Mouse (Mus musculus) urinary bladder, postnatal 36 days (tissue): ENCODE data around the gene Eci2.
"Not testable (repeated sequence)": the region's sequence is repeated elsewhere in the genome, so short reads cannot be mapped to it uniquely, and the experiment has no call there.

ENCODE experiments used
- DNase-seq, 2 experiments: peaks; one replicate each; pipeline ENCODE4 v3.0.0; 2022; ENCODE audit warnings: low spot score in 2 of 2, mixed read lengths in 1 of 2

Eci2 gene

DNA sequence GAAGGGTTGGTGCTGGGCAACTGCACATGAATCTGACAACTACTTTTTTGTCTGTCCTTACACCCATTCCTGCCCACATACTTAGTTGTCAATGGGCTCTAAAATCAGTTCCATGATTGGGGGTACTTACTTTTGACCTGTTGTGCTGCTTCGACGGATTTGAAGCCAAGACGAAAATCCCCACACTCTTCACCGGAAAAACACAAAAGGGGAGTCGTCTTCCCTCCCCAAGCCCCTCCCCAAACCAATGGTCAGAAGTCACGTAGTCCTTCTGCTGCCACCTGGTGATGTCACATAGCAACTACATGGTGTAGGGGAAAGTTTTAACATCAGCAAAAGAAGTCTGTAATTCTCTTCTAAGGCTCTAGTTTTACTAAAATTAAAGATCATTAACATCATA is at the start of gene Eci2:
Gene Eci2, minus strand, starts transcription at position 218 of the 400 bp plus-strand sequence.
- DNase-seq, result peak; percentile 6 to 30

DNA sequence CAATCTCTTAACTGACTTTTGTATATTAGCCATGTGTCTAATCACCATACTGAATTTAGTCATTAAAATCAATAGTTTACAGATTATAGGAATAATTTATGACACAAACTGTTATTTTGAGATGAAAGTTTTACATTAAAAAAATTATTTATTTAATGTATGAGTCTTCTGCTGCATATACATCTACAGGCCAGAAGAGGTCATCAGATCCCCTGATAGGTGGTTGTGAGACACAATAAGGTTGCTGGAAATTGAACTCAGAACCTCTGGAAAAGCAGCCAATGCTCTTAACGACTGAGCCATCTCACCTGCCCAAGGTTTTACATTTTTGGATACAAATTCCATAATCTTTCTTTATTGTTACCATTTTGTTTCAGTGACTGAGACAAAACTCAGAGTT is 48.0 kb upstream of the Eci2 start:
- DNase-seq, result no peak

DNA sequence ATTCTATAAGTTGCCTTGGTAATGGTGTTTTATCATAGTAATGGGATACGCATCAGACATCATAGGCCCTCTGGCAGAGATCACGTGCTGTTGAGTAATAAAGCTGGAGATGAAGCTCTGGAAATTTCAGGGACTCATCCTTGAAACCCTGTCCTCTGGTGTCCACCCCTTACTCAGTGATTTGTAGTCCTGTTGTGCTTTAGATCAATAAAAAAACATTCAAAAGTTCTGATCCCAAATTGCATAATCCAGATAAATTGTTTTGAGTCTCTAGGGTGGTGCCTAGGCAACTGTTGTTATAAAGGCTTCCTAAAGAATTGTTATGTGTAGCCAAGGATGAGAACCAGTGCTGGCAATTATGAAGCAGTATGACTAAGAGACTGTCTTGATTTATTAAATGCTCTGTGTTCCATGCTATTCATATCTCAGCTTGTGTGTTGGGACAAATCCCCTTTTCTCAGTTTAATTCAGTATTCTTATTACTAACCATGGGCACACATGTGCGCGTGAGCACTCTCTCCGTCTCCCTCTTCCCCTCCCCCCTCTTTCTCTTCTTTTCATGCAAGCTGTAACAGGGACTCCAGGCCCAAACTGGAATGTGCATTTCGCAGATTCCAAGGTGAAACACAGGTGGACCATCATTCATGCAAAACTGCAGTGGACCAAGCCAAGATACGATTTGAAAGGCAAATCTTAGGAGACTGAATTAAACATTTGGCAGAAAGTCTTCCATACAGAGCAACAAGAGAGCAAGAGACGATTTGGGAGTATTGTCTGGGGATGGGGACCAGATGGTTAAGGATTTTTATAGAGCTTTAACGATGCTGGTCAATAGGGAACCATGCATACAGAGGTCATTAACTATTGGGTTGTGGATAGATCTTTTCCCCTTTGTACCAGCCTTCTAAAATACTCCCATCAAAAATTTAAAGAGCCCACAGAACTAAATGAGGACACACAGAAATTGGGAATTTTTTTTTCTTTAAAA is 43.9 kb upstream of the Eci2 start:
- DNase-seq, result no peak

DNA sequence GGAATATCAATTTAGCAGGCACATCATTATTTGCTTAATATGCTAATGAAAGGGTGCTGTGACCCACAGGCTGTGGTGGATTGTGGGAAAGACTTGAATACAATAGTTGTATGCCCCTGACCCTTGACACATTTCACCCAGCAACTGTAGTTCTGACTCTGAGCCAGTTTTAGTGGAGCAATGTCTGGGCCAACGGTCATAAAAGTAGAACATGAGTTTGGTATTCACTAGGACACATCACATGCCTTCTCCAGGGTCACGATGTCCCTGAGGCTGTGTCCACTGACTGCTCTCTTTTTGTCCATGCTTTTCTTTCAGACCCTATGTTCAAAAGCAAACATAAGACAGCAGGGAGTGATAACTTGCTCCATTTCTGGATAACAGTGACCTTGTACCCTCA is 40.2 kb upstream of the Eci2 start:
- DNase-seq, result peak in 1 of 2 experiments; percentile 28

DNA sequence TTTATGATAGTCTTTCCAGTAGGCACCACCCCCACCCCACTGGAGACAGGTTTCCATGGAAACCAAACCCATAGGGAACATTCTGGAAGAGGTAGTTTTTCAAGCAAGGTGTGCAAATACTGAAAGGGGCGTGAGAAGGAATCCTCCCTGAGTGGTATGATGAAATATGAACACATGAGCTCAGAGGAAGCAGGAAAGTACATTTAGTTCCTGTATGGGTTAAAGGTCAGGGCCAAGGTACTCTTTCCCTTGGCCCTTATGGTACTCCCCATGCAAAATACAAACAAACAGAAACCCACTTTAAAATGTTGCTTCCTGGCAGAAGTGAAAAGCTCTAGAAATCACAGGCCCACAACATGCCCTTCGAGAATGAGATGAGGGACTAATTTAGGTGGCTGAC is 39.1 kb upstream of the Eci2 start:
- DNase-seq, result no peak

DNA sequence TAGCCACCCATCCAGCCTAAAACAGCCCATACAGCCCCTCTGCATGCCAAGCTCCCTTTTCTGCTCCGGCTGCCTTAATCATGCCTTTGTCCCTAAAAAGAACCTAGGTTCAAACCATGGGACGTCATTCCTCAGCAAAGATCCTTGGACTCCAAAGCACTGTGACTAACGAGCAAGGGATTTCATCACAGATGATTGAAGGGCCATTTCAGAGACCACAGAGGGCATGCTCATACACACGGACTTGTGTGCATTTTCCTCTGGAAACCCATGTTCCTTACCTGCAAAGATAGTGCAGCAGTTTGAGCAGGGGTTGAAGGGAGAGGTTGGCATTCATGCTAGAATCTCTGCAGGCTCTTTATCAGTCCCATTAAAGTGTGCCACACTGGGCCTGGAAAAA is 37.5 kb upstream of the Eci2 start:
- no peak for DNase-seq

DNA sequence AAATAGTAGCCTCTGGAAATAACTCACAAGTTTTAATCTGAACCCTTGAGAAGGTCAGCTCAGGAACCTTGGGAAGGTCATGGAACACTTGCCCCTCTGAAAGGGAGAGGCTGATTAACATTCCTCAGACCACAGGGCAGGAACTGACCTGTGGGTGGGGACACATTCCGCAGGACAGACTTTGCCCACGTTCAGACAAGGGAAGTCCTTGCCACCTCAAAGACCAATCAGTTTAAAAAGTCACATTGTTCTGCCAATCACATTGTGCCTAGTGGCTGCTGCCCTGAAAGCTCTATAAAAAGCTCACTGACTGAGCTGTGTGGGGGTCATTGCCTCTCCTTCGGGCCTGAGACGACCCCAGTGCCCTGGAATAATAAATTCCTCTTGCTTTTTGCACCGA is 31.2 kb upstream of the Eci2 start:
- DNase-seq, result no peak

DNA sequence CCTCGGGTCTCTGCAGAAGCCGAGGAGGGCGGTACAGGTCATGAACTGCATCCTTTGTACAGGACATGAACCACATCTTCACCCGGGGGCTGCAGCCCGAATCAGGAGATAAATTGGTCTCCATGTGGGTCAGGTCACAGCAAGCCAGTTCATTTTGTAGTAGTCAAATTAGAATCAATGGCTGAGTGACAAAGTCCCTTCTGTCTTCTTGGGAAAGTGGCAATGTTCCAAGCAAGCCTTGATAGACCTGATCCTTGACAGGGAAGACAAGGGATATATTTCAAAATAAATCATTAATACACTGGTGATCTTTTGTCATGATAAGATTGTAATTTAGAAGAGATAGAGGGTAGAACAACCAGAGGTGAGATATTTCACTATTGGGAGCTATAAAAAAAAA is 9.6 kb upstream of the Eci2 start:
- no peak for DNase-seq

DNA sequence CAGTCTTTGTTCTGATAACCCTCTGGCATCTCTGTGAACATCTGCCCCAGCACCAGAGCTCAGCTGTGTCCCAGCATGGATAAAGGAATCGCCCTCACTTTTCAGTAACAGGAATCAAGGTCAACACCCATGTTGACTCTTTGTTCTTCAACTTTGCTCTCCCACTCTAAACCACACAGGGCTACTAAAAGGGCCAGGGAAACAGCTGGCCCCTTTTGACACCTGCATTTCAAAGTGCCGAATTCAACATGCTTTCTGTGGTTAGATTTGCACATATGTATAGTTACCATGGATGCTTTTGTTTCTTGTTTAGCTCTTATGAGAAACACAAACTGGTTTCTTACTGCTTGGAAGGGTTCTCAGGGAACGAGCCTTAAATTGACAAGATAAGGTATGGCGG is 8.8 kb upstream of the Eci2 start:
- DNase-seq, result no peak

DNA sequence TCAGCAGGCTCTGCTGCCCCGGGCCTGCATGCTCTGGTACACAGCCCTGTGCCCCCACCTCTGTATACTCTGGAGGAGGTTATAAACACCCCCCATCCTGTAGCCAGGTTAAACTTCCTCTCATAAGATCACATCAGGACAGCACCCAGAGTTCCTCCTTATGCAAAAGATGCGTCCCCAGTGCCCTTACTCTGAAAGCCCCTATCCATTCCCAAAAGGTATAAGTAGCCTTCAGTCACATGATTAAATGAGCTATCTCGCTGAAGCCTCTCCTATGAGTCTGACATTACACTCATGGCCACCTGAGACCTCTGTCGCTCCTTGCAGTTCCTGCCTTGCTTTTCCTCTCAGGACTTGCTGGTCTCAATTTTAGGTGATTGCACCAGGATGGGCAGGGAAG is 6.7 kb upstream of the Eci2 start:
- no peak for DNase-seq

DNA sequence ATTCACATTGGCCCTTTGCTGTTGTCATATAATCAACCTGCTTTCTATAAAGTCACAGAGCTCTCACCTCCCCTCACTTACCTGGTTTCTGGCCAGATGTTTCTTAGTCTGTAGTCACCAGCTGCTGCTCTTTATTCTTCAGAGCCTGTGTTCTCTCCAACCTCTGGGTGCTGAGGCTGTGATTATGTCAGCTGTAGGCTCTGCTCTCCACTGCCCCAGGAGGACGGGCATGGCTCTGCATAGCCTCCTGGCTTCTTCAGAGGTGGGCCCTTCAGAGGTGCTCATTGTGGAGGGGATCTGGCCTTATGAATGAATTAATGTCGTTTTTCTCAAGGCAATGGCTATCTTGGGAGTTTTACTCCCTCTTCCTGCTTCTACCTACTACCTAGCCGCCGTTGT is 4.8 kb upstream of the Eci2 start:
- no peak for DNase-seq

DNA sequence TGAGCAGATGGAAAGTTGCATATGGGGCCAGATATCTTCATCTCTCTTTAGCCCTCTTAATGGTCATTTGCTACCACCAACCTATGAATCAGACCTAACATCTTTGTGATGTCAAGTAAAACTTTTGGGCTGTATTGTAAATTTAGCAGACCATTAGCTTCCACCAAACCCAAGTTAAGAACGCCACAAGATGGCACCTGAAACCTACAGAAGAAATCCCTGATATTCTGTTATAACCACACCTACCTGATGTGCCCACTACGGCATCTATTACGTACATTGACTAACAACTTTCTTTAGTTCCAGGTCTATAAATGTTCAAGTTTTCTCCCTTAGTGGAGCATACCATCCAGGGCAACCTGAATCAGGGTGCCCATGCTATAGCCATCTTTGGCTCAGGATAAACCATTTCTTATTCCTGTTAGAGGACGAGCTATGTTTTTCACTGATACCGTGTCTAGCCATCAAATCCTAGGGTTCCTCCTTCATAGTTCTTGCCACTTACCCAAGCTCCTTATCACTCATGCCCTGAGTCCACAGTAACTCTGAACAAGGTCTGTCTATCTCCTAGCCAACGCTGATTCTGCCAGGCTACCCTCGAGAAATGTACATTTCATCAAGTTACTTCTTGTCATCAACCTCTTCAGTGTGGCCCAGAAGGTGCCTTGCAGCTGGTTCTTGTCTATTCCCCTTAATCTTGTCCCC is 4.2 kb upstream of the Eci2 start:
- DNase-seq, result no peak

DNA sequence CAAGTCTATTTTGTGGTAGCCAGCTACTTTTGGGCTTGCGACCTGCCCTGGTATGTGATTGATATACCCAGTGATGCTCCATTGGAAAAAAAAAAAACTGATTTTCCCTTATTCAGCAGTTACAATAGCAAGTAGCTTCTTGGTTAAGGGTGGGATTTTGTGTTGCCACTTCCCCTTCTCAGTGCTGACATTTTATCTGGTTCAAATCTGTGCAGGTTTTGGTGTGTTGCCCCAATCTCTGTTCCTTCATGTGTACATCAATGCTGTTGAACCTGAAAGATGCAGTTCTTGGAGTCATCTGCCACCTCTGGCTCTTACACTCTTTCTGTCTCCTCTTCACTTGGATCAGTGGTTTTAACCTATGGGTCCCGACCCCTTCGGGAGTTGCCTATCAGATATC is 1.5 kb upstream of the Eci2 start:
- DNase-seq, result no peak

DNA sequence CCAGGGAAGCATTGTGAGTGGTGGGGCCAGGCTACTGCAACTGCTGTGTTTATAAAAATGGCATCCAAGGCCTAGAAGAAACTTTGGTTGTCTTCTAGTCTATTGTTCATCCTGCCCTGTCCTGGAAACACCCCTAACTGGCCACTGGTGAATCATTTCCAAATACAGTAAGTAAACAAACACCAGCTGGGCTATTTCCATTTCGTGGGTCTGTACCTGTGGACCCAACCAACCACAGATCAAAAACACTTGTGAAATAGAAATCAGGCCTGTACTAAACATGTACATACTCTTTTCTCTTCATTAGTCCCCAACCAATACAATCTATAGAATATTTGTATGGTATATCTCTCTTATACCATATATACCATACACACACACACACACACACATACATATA is 3.5 kb downstream of the Eci2 start:
- DNase-seq, result not testable (repeated sequence)

DNA sequence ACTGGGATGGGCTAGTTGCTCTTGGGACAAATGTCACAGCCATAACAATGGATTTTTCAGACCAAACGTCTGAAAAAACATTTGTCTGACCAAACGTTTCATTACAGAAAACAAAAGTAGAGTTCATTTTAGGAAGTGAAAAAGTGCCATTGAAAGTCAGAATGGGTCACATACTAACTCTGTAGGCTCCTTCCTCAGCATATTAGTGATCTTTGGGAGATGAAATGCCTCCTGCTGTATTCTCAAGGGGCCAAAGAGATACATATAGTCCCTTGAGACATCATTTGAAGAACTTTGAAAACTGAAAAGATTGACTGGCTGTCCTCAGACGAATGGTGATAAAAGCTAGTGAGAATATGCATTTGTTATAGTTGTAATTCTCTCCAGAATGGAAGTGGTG is 6.5 kb downstream of the Eci2 start:
- no peak for DNase-seq

DNA sequence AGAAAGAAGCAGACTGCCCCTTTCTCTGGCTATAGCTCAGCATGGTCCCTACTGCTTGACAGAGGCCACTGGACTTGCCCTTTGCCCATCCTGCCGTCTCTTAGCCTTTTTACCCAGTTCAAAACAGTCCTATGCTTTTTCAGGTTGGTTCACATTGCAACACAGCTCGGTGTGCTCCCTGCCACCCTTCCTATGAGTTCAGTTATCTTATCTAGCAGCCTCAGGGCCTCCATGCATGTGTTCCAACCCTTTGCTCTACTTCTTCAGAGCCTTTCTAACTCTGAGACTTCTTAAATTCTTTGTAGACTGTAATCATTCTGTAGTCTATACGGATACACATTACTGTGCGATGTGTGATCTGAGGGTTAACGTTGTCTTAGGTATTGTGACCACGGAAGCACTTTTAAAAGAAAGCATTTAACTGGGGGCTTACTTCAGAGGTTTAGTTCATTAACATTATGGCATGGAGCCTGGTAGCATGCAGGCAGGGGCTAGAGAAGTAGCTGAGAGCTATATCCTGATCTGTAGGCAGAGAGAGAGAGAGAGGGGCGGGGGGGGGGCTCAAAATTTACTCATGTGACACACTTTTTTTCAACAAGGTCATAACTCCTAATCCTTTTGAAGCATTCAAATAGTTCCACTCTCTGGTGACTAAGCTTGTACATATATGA is 7.9 kb downstream of the Eci2 start:
- DNase-seq, result no peak

DNA sequence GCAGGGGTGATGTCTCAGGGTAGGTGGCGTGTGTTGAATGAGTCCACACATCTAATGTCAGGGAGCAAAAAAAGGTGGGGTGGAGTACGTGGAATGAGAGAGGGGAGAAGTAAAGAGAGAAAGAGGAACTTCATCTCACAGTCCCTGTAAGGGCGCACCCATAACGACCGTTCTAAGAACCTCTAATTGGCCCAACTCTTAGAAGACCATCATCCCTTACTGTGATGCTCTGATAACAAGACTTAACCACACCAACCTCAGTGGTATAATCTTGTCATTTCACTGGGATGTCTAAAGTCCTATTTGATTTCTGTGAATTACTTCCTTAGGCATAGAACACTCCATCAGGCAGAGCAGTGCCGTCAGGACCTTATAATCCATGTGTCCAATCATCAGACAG is 9.5 kb downstream of the Eci2 start:
- no peak for DNase-seq

DNA sequence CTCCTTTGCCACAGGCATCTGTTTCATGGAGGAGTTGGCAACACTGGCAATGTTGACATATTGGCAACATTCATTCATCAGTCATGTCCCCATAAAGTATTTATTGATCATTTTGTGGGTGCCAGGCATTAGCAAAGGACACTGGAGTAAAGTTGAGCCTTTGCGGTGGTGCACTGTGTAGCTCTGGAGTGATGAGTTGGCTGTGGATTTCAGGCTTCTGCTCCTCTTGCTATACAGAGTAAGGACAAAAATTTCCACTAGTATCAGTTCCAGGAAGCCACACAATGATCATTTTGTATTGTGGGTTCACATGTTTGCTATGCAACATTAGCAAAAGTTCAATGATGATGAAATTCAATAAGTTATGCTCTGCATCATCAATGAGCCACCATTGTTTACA is 10.8 kb downstream of the Eci2 start:
- DNase-seq, result no peak

DNA sequence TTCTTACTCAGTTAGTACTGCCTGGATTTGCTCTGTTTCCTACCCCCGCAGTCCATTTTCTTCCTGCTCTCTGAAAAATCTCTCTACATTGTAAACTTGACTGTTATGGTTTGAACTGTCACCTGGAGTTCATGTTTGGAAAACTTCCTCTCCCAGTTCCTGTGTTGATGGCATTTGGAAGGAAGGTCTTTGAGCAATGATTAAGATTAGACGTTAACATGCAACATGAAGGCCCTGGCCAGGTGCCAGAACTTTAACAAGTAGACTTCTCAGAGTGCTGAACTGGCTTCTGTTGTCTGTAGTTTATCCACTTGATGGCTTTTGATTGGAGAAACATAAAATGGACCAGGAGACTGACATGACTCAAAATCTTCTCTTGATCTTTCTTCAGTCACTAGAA is 31.0 kb downstream of the Eci2 start:
- no peak for DNase-seq

DNA sequence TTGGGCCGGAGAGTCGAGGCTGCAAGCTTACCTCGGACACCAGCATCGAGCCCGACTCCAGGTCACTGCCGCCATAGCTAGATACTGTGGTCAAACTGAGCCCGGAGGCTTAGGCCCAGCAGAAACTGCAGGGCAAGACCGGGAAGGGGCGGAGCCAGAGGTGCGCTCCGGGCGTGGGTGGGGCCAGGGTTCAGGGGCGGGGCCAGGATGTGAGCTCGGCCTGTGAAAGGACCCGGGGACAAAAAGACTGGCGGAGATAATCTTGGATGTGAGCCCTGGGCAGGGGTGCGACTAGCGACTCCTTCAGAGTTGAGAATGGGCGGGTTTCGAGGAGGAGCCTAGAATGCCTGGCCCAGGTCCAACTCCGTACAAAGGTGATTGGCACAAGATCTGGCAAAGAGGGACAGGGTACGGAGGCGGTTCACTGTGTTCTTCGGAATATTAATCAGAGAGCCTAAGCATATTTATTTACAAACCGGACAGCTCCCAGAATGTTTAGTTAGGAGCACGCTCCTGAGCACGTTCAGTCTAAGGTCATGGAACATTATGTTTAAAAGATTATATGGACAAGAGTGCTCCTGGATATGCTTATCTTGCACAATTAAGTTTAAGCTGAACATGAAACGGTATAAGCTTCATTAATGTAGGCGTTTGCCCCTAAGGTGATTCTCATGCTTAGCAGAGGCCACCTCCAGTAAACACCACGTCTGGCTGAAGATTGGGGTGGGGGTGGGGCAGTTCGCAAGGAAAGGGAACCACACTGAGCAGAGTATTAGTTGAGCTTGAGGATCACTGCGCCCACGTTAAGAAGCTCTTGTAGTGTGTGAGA is 32.7 kb downstream of the Eci2 start:
- peak; percentile 91 to 96 for DNase-seq

DNA sequence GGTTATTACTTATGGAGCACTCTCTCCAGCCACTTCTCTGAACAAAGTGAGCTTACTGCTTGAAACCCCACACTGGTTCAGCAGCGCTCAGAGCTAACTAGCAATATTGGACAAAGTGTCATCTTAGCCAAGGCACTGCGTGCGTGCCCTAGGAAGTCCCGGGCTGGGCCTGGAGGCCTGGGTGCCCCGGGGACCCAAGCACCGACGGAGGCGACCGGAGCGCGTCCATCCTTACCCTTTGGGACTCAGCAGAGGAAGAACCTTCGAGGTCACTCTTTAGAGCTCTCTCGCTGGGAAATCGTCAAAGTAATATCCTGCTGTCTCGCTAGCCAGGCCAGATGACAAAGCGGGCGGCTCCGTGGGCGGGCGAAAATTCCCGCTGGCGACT is 33.3 kb downstream of the Eci2 start:
- no peak for DNase-seq

DNA sequence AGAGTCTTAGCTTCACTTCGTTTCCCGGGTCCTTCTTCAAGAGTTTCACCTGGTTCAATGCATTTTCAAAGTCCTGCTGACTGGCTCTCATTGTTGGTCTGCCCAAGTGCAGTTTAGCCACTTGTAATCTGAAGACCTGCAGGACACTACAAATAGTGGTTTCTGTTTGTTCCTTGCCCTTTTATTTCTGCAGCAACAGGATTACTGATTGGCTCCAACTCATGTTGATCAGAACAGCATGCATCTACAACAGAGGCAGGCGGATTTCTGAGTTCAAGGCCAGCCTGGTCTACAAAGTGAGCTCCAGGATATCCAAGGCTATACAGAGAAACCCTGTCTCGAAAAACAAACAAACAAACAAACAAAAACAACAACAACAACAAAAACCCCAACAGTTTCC is 33.8 kb downstream of the Eci2 start:
- DNase-seq, result no peak
